Comparison of ENCODE assay signal across 8 mouse cellular contexts in the genomic region with DNA sequence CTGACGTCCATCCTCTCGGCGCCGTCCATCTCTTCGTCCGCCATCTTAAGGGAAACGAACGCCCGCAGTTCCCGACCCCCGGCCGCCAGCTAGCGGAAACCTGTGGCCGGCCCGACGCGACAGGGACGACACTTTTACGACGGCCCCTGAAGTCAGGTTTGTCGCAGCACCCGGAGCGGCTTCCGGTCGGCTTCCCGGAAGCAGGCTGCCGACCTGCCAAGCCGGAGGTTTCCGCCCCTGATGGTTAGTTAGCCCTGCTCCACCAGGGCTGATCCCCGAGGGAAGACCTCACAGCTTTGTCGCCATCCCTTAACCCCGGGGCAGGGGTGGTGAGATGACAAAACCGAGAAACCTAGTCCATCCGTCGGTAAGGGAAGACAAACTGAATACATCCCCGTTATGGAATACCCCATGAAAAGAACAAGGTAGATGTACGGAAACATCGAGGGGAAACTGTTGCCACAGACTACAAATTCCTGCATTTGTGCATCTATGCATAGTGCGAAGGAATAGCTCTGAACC. TPM values are rescaled to one million over a fixed set of nuclear protein-coding genes. Genes with fewer than 3 reads are reported as not detected.
DNase-seq lines count a peak whose midpoint lies in the region; ATAC-seq and TF ChIP-seq lines count a peak whose summit lies in the region.

A gene (minus strand): TSS at position 157 of the 522 bp plus-strand sequence.

- H3K4me1 ChIP-seq in hindbrain, embryonic 16.5 days (ENCODE audit: control insufficient read depth, insufficient read depth, low read depth, low read length): peaks cover 11% of the 10 kb centered on the region

- H3K27ac ChIP-seq in gastrocnemius, adult 2 months: peak within 1 kb of the TSS; percentile 94
- peak within 1 kb of the TSS; percentile 88 for H3K27ac ChIP-seq in hindbrain, embryonic 16.5 days (ENCODE audit: low read depth, low read length)

- intact Hi-C loops in gastrocnemius, adult 2 months (cut with DNase I): no loop called here

- peak; percentile 97 for DNase-seq in ZHBTc4 (ENCODE audit: low read depth, low spot score)
- DNase-seq in cerebellum, postnatal 4 days (ENCODE audit: low spot score in 2 of 2): peak; percentile 70 to 86
- DNase-seq in gastrocnemius, adult 2 months: peak; percentile 92
- DNase-seq in left cerebral cortex, adult 18-20 months (ENCODE audit: low spot score in 2 of 2): peak; percentile 79 to 87
- DNase-seq in lung, postnatal 4 days: peak; percentile 91 to 94
- DNase-seq in retina, postnatal 1 day: peak; percentile 95
- peak; percentile 88 for DNase-seq in thymus, postnatal 4 days

- peak within 1 kb of the TSS; percentile 85 for H3K9ac ChIP-seq in hindbrain, embryonic 16.5 days (ENCODE audit: low read depth, low read length)

- peak within 1 kb of the TSS; percentile 99 for H3K4me3 ChIP-seq in gastrocnemius, adult 2 months
- peak within 1 kb of the TSS; percentile 74 for H3K4me3 ChIP-seq in hindbrain, embryonic 16.5 days (ENCODE audit: low read length)

- no peaks in the 10 kb centered on the region for H3K27me3 ChIP-seq in hindbrain, embryonic 16.5 days (replicated peaks; ENCODE audit: control insufficient read depth, insufficient read depth, low read length)

- ATAC-seq in hindbrain, embryonic 16.5 days: peak; percentile 96

- H3K9me3 ChIP-seq in hindbrain, embryonic 16.5 days (ENCODE audit: control insufficient read depth, low read length): no peaks in the 10 kb centered on the region

- WGBS in hindbrain, embryonic 16.5 days: under 1% methylated on average over 33 of the region's 39 CpGs

- H3K36me3 ChIP-seq in hindbrain, embryonic 16.5 days (ENCODE audit: control insufficient read depth, insufficient read depth, low read length): no peaks in the 10 kb centered on the region

- H3K4me2 ChIP-seq in hindbrain, embryonic 16.5 days (ENCODE audit: low read length): peak within 1 kb of the TSS; percentile 55

- TF ChIP-seq CTCF in gastrocnemius, adult 2 months (IDR thresholded peaks at IDR 0.05): peak; percentile 3; the same call in 1 of the 2 replicates

RNA-seq across cellular contexts. Expression of the gene that starts here (rescaled TPM):
- total RNA-seq in gastrocnemius, adult 2 months (2021): 10 to 100 TPM; 28.5 to 29.9 TPM
- polyA plus RNA-seq in hindbrain, embryonic 16.5 days (2015; fragmentation: Nextera tagmentation; extraction: Ambion mirVana): 33.4 and 38.2 TPM in 2 replicates
- 10 to 100 TPM; 43.2 to 45.0 TPM for total RNA-seq in left cerebral cortex, adult 18-20 months (2021)

Comparison
In these comparisons a context has a peak if more than half of its experiments do, and no peak if none do; other contexts are left out.
1. Peak in every context shown above with its lines: DNase-seq, ATAC-seq, H3K4me3 ChIP-seq and H3K27ac ChIP-seq.